Mouse (Mus musculus) liver, embryonic 11.5 days (tissue): ENCODE data around the gene Ift122. TPM values are rescaled to one million over a fixed set of nuclear protein-coding genes. Genes with fewer than 3 reads are reported as not detected.
A peak's percentile ranks its signal among the peaks of the same experiment; 100 is the strongest.

ENCODE experiments used
- ATAC-seq: fragments of 200-750 bp; cut with Nextera tagmentation; replicated peaks from 2 replicates; pipeline ENCODE4 v1.8.0; 2017; ENCODE audit warnings: moderate number of reproducible peaks, mild to moderate bottlenecking, moderate TSS enrichment, moderate library complexity; ENCODE audit not compliant: low FRiP score
- DNase-seq: peaks from one replicate; pipeline ENCODE4 v3.0.0-alpha.2; 2017; ENCODE audit warnings: low spot score
- H3K27ac ChIP-seq: fragments of 300-500 bp; sonication (generic); 2 replicates; pipeline ENCODE4 v1.5.1; 2014; ENCODE audit warnings: mild to moderate bottlenecking, low read depth, low read length, control low read depth
- H3K27me3 ChIP-seq: fragments of 300-500 bp; sonication (generic); replicated peaks from 2 replicates; pipeline ENCODE4 v1.6.1; 2014; ENCODE audit warnings: low read length, mixed read lengths; ENCODE audit not compliant: control insufficient read depth, insufficient read depth
- H3K36me3 ChIP-seq: fragments of 300-500 bp; sonication (generic); 2 replicates; pipeline ENCODE4 v1.6.1; 2014; ENCODE audit warnings: mild to moderate bottlenecking, low read length, moderate library complexity, mixed read lengths; ENCODE audit not compliant: control insufficient read depth, insufficient read depth
- H3K4me1 ChIP-seq: fragments of 300-500 bp; sonication (generic); replicated peaks from 2 replicates; pipeline ENCODE4 v1.6.1; 2014; ENCODE audit warnings: low read length, mixed read lengths; ENCODE audit not compliant: control insufficient read depth, insufficient read depth
- H3K4me2 ChIP-seq: fragments of 300-500 bp; sonication (generic); 2 replicates; pipeline ENCODE4 v1.6.1; 2014; ENCODE audit warnings: mild to moderate bottlenecking, control low read depth, moderate library complexity
- H3K4me3 ChIP-seq: fragments of 300-500 bp; sonication (generic); 2 replicates; pipeline ENCODE4 v1.5.1; 2014; ENCODE audit warnings: low read depth, low read length, control low read depth
- H3K9ac ChIP-seq: fragments of 300-500 bp; sonication (generic); 2 replicates; pipeline ENCODE4 v1.6.1; 2014; ENCODE audit warnings: low read depth, low read length, control low read depth
- H3K9me3 ChIP-seq: fragments of 300-500 bp; sonication (generic); 2 replicates; pipeline ENCODE4 v1.6.1; 2016; ENCODE audit warnings: low read length, inconsistent platforms, mixed read lengths; ENCODE audit not compliant: control insufficient read depth
- WGBS: fragments of 180-500 bp; shearing (Covaris S2); extraction: QIAGEN DNeasy Blood & Tissue Kit; methylation state at CpG from one replicate; pipeline ENCODE4 v1.1.7; 2014; 5-methylcytosine and 5-hydroxymethylcytosine counted together
- polyA plus RNA-seq: library from polyadenylated mRNA; unstranded; fragments of >200 nt; fragmentation: Nextera tagmentation; extraction: Ambion mirVana; gene quantifications from 2 replicates; pipeline ENCODE4 v1.2.1, GENCODE M21; 2014

Ift122 gene
- polyA plus RNA-seq, 1 experiment from 2014 or later: 9.1 TPM

DNA sequence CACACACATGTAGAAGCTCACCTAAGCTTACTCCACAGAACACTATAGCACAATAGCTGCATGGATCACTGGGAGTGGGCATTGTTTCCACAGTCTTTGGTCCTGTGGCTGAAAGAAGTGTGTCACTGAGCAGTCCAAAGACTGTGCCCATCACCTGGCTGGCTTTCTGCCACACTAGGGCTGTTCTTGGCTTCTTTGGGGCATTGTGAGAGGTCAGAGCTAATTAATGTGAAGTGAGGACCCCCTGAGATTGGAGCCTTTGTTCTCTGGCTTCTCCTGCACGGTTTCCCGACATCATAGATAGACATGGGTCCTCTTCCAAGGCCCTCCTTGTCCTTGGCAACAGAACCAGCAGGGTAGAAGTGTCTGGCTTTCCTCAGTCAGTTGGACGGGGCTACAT, 39.1 kb downstream of the Ift122 start:
- ATAC-seq: no peak
- Histone ChIP-seq H3K27me3 (no peaks in the 10 kb centered on the region), H3K9ac (no peak overlapping the region), H3K36me3 (peaks cover 9% of the 10 kb centered on the region; the same call in 1 of the 2 replicates), H3K4me1 (no peaks in the 10 kb centered on the region), H3K4me3 (no peak overlapping the region), H3K9me3 (no peaks in the 10 kb centered on the region), H3K27ac (no peak overlapping the region), H3K4me2 (no peak overlapping the region)
- WGBS: 73% methylated on average over 3 of the region's 3 CpGs
- no peak for DNase-seq

DNA sequence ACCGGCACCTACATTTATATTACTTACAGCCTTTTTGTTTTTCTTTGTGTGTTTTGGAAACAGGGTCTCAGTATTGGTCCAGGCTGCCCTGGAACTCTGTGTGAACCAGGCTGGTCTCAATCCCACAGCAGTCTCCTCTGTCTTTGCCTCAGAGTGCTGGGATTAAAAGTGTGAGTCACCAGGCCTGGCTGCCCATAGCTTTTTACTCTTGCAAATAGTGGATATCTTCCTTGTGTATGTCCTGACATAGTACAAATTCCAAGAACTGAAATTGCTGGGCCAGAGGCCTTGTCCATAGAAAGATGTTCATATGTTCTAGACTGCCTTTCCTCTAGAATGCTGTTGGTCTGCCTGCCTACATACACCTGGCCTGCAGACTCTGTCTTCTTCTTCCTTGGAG, 43.1 kb downstream of the Ift122 start:
- H3K4me3 ChIP-seq: no peak overlapping the region
- WGBS: 77% methylated on average over 1 of the region's 1 CpGs
- H3K4me2 ChIP-seq: no peak overlapping the region
- DNase-seq (no peak), ATAC-seq (no peak)
- no peaks in the 10 kb centered on the region; the same call in 1 of the 2 replicates for H3K4me1 ChIP-seq
- H3K27ac ChIP-seq: no peak overlapping the region
- H3K36me3 ChIP-seq: no peaks in the 10 kb centered on the region
- no peaks in the 10 kb centered on the region for H3K27me3 ChIP-seq
- H3K9me3 ChIP-seq: no peaks in the 10 kb centered on the region
- H3K9ac ChIP-seq: no peak overlapping the region

DNA sequence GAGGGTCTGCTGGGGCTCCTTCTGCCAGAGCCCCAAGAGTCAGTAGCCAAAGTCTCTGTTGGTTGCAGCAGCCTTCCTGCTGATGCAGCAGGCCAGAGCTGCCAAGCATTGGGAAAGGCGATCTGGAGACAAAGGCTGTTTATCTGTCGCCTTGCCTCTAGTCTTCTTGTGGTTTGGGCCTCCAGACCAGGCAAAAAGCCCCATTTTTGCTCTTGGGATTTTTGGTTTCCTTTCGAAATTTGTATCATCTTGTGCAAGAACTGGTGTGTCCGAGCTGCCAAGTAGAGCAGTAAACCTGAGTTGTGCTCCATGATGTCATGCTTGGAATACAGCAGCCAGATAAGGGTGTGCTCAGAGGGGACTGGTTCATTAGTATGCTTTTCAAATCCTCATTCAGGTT, 43.8 kb downstream of the Ift122 start:
- 49% methylated on average over 4 of the region's 4 CpGs for WGBS
- no peak overlapping the region for H3K4me3 ChIP-seq
- no peaks in the 10 kb centered on the region for H3K9me3 ChIP-seq
- no peak overlapping the region for H3K4me2 ChIP-seq
- no peak for ATAC-seq
- no peaks in the 10 kb centered on the region; the same call in 1 of the 2 replicates for H3K4me1 ChIP-seq
- no peak overlapping the region for H3K27ac ChIP-seq
- H3K36me3 ChIP-seq: no peaks in the 10 kb centered on the region
- H3K9ac ChIP-seq: no peak overlapping the region
- DNase-seq: no peak
- no peaks in the 10 kb centered on the region for H3K27me3 ChIP-seq

DNA sequence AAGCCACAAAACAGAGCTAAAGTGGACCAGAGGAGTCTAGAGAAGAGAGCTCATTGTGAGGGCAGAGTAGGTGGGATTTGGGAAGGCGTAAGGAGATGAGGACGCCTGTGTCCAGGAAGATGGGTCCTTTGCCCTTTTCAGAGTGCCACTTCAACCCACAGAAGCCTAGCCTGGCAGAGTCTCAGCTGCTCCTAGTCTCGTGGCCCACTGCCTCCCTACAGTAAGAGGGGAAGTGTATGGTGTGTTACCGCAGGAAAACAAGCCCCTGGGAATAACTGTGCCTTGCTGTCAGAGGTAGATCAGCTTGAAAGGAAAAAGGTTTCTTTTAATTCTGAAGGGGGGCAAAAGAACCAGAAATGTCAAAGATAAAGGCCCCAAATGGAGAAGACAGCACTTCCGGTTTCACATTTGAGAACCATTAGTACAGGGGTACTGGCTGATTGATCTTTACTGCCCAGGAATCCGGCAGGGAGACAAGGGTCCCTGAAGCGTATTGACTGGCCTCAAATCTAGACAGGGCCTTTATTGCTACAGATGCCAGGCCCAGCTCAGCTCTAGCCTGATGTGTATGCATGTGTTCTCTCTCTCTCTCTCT, 44.8 kb downstream of the Ift122 start:
- WGBS: 71% methylated on average over 7 of the region's 7 CpGs
- Histone ChIP-seq H3K36me3 (no peaks in the 10 kb centered on the region), H3K27me3 (no peaks in the 10 kb centered on the region), H3K4me2 (no peak overlapping the region), H3K9me3 (no peaks in the 10 kb centered on the region), H3K4me1 (no peaks in the 10 kb centered on the region; the same call in 1 of the 2 replicates), H3K27ac (no peak overlapping the region), H3K9ac (no peak overlapping the region), H3K4me3 (no peak overlapping the region)
- ATAC-seq (no peak), DNase-seq (no peak)

DNA sequence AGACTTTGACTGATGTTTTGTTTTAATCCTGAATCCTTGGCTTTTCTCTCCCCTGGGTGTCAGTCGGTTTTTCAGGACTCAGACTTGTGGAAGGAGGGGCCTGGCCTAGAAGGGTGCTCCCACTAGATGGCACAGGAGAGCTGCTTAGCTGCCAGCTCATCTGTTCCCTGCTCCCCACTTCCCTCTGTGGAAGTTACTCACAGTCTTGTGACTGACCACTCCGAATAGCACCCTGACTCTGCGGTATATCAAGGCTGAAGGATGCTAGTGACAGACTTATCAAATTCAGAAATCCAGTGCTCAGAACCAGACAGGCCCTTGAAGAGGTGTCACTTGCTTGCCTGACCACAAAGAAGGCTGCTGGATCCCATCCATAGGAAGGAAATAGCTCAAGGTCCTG, 47.8 kb downstream of the Ift122 start:
- Histone ChIP-seq H3K4me2 (no peak overlapping the region), H3K27me3 (no peaks in the 10 kb centered on the region), H3K4me3 (no peak overlapping the region), H3K9me3 (no peaks in the 10 kb centered on the region), H3K27ac (no peak overlapping the region), H3K36me3 (no peaks in the 10 kb centered on the region), H3K4me1 (no peaks in the 10 kb centered on the region; the same call in 1 of the 2 replicates), H3K9ac (no peak overlapping the region)
- no peak for DNase-seq
- ATAC-seq: peak; percentile 51
- WGBS: 22% methylated on average over 3 of the region's 3 CpGs

DNA sequence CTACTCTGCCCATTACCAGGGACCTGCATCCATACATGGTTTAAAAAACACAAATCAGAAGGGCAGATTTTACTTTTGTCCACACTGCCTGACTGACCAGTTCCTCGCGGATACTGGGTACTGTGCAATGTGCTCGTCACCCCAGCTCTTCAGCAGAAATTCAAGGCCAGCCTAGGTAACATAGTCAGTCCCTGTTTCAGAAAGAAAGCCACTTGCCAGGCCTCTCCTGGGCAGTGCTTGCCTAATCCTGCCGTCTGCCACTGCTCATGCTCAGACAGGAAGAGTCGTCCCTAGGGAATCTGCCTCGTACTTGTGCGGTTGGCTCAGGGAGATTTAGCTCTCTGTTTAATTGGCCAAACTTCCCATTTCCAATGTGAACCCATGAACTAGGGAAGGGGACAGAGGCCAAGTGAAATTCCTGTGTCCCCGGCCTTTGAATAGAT, 48.2 kb downstream of the Ift122 start:
- Histone ChIP-seq H3K27ac (no peak overlapping the region), H3K9me3 (no peaks in the 10 kb centered on the region), H3K9ac (no peak overlapping the region), H3K4me3 (no peak overlapping the region), H3K27me3 (no peaks in the 10 kb centered on the region), H3K4me1 (no peaks in the 10 kb centered on the region; the same call in 1 of the 2 replicates), H3K4me2 (no peak overlapping the region), H3K36me3 (no peaks in the 10 kb centered on the region)
- DNase-seq (no peak), ATAC-seq (no peak)
- WGBS: 82% methylated on average over 8 of the region's 8 CpGs

DNA sequence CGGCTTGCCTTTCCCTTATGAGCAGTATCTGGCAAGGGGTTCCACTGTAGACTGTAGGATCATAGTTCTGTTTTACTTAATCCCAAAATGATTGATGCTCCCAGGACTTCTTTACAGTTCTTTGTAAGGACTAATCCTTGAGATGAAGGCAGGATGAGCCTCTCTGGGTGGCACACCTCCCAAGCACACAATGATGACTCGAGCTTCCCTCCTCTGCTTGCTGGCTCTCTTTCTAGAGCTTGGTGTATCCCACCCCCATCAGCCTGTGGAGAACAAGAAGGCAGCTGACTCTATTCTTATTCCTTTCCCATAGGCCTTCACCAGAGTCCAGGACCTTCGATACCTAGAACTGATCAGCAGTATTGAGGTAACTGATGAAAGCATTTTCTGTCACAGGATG, 49.3 kb downstream of the Ift122 start:
- Histone ChIP-seq H3K27ac (no peak overlapping the region), H3K9me3 (no peaks in the 10 kb centered on the region), H3K36me3 (no peaks in the 10 kb centered on the region), H3K4me2 (no peak overlapping the region), H3K9ac (no peak overlapping the region), H3K27me3 (no peaks in the 10 kb centered on the region), H3K4me1 (peaks cover 4% of the 10 kb centered on the region; the same call in 1 of the 2 replicates), H3K4me3 (no peak overlapping the region)
- DNase-seq (no peak), ATAC-seq (no peak)
- WGBS: 75% methylated on average over 3 of the region's 3 CpGs

DNA sequence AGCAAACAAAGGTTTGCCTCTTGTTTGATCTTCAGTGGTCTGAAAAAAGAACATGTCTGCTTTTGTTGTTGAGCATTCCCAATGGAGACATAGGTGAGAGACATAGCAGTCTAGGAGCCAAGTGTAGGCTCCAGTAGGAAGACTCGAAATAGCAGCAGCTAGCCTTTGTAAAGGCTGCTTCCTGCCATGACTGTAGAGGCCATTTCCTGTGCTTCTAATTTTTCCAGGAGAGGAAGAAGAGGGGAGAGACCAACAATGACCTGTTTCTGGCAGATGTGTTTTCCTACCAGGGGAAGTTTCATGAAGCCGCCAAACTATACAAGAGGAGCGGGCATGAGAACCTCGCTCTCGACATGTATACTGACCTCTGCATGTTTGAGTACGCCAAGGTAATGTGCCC, 52.3 kb downstream of the Ift122 start:
- H3K4me3 ChIP-seq: no peak overlapping the region
- peaks cover 28% of the 10 kb centered on the region for H3K4me1 ChIP-seq
- no peak overlapping the region for H3K9ac ChIP-seq
- DNase-seq: no peak
- no peak for ATAC-seq
- H3K27ac ChIP-seq: no peak overlapping the region
- no peak overlapping the region for H3K4me2 ChIP-seq
- no peaks in the 10 kb centered on the region for H3K27me3 ChIP-seq
- H3K36me3 ChIP-seq: no peaks in the 10 kb centered on the region
- 73% methylated on average over 6 of the region's 6 CpGs for WGBS
- no peaks in the 10 kb centered on the region for H3K9me3 ChIP-seq

DNA sequence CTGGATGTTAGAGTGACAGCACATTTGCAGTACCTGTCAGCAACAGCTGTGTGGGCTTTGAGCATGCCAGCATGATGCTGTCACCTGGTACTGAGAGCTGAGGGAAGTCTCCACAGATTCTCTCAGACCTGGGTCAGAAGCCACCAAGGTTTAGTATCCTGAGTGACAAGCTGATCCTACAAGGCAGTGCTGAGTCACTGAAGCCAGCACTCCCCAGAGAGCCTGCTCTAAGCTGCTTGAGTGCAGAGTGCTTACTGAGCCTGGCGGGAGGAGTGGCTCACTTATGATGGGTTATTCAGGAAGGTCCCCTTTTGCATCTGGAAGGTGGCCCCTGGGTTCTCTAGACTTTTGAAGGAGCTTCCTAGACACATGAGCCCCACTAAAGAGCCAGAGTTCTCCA, 53.2 kb downstream of the Ift122 start:
- Histone ChIP-seq H3K27me3 (no peaks in the 10 kb centered on the region), H3K9me3 (no peaks in the 10 kb centered on the region), H3K4me3 (no peak overlapping the region), H3K36me3 (no peaks in the 10 kb centered on the region), H3K27ac (no peak overlapping the region), H3K4me1 (peaks cover 28% of the 10 kb centered on the region), H3K4me2 (no peak overlapping the region), H3K9ac (no peak overlapping the region)
- no peak for DNase-seq
- ATAC-seq: no peak
- 39% methylated on average over 1 of the region's 1 CpGs for WGBS
